Mouse (Mus musculus) liver (tissue): Measurements from ENCODE around the gene 2310057M21Rik.
"Not testable (repeated sequence)": the region's sequence is repeated elsewhere in the genome, so short reads cannot be mapped to it uniquely, and the experiment has no call there.

Experiments
- DNase-seq: peaks from one replicate; pipeline ENCODE4 v3.0.0-alpha.2; 2020; ENCODE audit warnings: mixed read lengths

The 2310057M21Rik gene

GRCm38 (mm10) chr7:131362615-131363300 lies at the start of gene 2310057M21Rik:
TSS of gene 2310057M21Rik (minus strand) at chr7:131362759.
- peak; percentile 93 for DNase-seq

GRCm38 (mm10) chr7:131411941-131412270 lies 49.3 kb upstream of the 2310057M21Rik start:
- no peak for DNase-seq

- no peak for DNase-seq
These were observed 48.8 kb upstream of the 2310057M21Rik start for GRCm38 (mm10) chr7:131411221-131411940.

GRCm38 (mm10) chr7:131410416-131411058 lies 48.0 kb upstream of the 2310057M21Rik start, which contains the start of the genes Ikzf5 and Acadsb:
TSS of gene Ikzf5 (minus strand) at chr7:131410521.
TSS of gene Acadsb (plus strand) at chr7:131410601.
- peak; percentile 99 for DNase-seq

GRCm38 (mm10) chr7:131409988-131410385 lies 47.4 kb upstream of the 2310057M21Rik start:
- DNase-seq: peak; percentile 64

GRCm38 (mm10) chr7:131409321-131409987 lies 46.9 kb upstream of the 2310057M21Rik start:
- DNase-seq: no peak

GRCm38 (mm10) chr7:131391761-131392160 lies 29.2 kb upstream of the 2310057M21Rik start:
- DNase-seq: not testable (repeated sequence)

GRCm38 (mm10) chr7:131371880-131372651 lies 9.5 kb upstream of the 2310057M21Rik start:
- no peak for DNase-seq

GRCm38 (mm10) chr7:131371470-131371860 lies 8.9 kb upstream of the 2310057M21Rik start:
- no peak for DNase-seq

- DNase-seq: peak; percentile 92
These were observed 8.3 kb upstream of the 2310057M21Rik start, which contains the start of gene Pstk for GRCm38 (mm10) chr7:131370648-131371469. TSS of gene Pstk (plus strand) at chr7:131371141.

- DNase-seq: no peak
These were observed 1.6 kb upstream of the 2310057M21Rik start for GRCm38 (mm10) chr7:131364131-131364530.

- no peak for DNase-seq
These were observed 317 bp downstream of the 2310057M21Rik start for GRCm38 (mm10) chr7:131362269-131362614.

- DNase-seq: no peak
These were observed 6.5 kb downstream of the 2310057M21Rik start for GRCm38 (mm10) chr7:131356105-131356504.

GRCm38 (mm10) chr7:131345856-131346541 lies 16.6 kb downstream of the 2310057M21Rik start:
- DNase-seq: no peak

- DNase-seq: no peak
These were observed 25.0 kb downstream of the 2310057M21Rik start for GRCm38 (mm10) chr7:131337502-131338068.

GRCm38 (mm10) chr7:131333564-131333963 lies 29.0 kb downstream of the 2310057M21Rik start, which contains the start of gene Fam24a:
TSS of gene Fam24a (plus strand) at chr7:131333864.
- DNase-seq: no peak

- no peak for DNase-seq
These were observed 30.9 kb downstream of the 2310057M21Rik start for GRCm38 (mm10) chr7:131331688-131332087.

- DNase-seq: no peak
These were observed 33.1 kb downstream of the 2310057M21Rik start, which contains the start of gene Fam24b for GRCm38 (mm10) chr7:131329416-131329815. TSS of gene Fam24b (minus strand) at chr7:131329516.

GRCm38 (mm10) chr7:131327054-131327453 lies 35.5 kb downstream of the 2310057M21Rik start:
- DNase-seq: no peak

- DNase-seq: no peak
These were observed 40.4 kb downstream of the 2310057M21Rik start, which contains the start of gene Cuzd1 for GRCm38 (mm10) chr7:131322192-131322591. TSS of gene Cuzd1 (minus strand) at chr7:131322292.
